Mouse (Mus musculus): ENCODE results near the gene Mamld1.

Gene Mamld1

DNA sequence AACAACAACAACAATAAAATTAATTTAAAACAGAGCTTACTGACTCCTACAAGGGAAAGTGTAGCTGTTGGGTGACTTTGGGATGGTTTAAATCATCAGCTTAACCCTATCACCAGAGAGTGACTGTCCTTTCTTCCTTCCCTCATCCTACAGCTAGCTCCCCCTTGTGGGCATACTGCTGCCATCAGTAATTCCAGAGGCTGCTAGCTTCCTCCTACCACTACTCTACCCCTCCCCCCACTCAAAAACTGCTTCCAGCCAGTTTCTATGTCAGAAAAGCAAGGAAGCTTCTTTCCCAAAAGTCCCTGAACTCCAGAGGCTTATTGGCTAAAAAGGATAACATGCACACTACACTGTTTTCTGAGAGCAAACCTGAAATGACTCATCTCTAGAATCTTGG is 81.4 kb downstream of the Mamld1 start:
- DNase-seq (ENCODE audit: low spot score in 2 of 2): no peak

DNA sequence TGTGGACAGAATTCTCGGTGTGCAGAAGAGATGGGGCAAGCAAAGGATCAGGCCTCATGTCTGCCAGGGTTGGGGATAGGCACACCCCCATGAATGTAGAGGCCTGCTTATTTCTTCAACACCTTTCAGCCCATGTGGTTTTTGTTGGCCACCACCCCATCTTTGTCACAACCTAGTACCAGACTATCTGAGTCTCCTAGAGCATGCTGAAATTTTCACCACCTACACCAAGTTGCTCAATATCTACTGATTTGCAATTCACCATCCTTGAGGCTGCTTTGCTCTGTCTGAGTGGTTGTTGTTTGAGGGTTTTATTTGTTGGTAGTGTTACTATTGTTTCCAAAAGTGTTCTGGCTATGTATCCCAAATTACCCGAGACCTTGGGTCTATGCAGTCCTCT is 91.3 kb downstream of the Mamld1 start:
- DNase-seq (ENCODE audit: low spot score in 2 of 2): no peak

DNA sequence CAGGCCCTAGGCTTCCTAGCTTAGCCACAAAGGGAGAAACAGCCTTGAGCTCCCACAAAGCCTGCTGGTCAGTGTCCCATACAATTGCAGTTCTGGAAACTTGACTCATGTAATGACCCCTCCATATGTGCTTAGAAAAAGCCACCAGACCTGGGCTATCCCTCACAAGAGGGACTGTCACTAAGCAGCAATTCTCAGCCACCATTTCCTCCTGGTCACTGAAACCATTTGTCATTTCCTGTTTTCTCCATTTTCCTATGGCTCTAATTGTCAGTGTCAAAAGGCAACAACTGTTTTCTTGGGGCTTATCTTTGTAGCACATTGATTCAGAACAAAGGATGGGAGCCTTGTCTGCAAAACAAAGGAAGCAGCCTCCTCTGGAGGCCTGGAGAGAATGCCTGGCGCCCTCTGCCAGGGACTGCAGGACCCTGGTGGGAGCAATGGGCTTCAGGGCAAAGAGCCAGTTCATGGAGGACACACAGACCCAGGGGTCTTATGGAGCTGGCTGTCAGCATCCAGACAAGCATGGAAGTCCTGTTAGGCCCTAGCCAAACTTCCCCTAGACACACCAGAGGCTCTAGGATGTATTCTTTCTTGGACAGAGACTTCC is 99.5 kb downstream of the Mamld1 start:
- DNase-seq (ENCODE audit: low spot score in 2 of 2): no peak

DNA sequence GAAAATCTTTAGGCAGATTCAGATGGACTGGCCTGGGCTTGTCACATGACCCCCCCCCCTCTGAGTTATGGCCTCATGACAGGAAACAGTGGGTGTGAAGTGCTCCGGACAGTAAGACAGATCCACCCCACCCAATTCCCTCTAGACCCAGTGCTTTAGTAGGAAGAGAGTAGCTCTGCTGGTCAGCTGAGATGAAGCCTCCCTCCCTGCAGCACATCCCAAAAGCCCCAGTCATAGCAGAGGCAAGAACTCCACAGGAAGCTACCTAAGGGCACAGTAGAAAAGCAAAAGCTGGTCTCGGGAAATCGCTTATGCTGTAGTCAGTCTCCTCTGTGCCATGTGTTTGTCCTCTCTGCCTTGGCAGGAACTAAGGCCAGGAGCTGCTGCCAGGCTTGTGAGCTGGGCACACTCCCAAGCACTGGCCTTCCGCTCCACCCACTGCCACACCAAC is 100.5 kb downstream of the Mamld1 start:
- peak in 1 of 2 experiments; percentile 33 for DNase-seq (ENCODE audit: low spot score in 2 of 2)

DNA sequence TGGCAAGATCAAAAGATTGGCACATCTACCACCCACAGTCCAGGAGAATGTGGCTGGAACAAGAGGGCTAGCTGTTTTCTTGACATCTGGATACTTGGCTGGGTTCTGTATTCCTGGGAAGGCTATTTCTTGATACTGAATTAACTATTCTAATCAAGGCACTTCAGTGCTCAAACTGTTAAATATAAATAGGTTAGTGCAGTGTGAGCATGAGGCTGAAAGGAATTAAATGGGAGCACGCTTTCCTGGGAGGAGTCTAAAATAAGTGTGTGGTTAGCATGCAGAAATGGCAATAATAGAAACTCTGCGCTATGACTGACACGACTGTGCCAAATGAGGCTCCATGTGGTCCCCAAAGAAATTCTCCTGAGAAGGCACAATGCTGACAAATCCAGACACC is 131.5 kb downstream of the Mamld1 start:
- no peak for DNase-seq (ENCODE audit: low spot score in 2 of 2)

DNA sequence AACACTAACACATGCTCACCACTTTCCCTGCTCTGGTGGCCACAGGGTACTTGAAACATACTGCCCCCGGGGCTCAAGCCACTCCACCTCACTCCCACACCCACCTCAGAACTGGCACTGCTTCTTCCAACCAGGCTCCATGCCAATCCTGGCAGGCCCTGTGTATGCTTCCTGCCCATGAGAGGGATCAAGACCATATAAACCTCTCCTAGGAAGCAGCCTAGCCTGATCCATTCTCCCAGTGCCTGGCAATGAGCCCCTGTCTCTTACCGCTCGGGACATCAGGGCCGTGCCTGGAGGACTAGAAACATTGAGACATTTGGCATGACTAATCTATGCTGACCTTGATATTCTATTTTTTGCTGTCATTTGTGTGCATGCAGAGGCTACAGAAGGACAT is 133.6 kb downstream of the Mamld1 start:
- DNase-seq (ENCODE audit: low spot score in 2 of 2): no peak

DNA sequence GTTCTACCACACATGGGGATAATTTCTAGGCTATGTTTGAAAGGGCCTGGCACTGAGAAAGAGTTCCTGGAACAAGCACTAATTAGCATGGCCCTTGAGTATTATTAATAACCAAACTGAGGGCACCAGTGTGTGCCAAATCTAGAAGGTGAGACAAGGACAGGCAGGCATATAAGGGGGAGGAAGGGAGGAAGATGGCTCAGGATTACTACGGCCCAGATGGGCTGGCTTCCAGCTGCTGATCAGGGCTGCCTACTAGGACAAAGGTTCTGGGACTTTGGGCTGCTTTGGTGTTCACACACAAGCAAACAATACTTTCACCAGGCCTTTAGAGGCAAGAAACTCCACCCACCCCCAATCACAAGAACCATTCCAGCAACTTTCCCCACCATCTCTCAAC is 136.3 kb downstream of the Mamld1 start:
- DNase-seq (ENCODE audit: low spot score in 2 of 2): no peak

DNA sequence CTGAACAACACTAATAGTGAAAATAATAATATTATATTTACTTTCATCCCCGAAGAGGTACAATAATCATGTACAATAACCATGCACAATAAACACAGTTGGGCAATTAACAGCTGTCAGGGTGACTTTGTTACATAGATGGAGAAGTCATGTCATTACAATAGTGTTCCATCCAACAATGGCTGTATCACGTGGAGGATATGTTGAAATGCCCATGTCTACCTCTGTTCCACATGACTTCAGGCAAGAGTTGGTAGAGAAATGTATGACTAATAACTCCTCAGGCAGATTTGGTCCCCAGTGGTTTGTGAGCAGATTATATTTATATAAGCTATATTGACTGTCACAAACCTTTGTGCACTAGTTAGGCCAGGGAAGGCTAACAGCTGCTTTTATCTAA is 154.7 kb downstream of the Mamld1 start:
- DNase-seq (ENCODE audit: low spot score in 2 of 2): no peak
